Mouse (Mus musculus) gastrocnemius, adult 8-10 months (tissue): ENCODE measurements around the gene Olfr231. TPM values are rescaled to one million over a fixed set of nuclear protein-coding genes. Genes with fewer than 3 reads are reported as not detected.

Source experiments
- DNase-seq, 2 experiments: peaks; one replicate each; pipeline ENCODE4 v3.0.0; 2022; ENCODE audit warnings: low spot score in 2 of 2
- total RNA-seq, 4 experiments: library from RNA; stranded (reverse); gene quantifications; 2 replicates each; pipeline ENCODE4 v1.2.4; 2022

The Olfr231 gene
- not detected for total RNA-seq

GRCm38 (mm10) chr1:174121062-174121461 lies at the start of gene Olfr231:
TSS of gene Olfr231 (minus strand) at chr1:174121162.
- DNase-seq: no peak

- DNase-seq: no peak
Measured at GRCm38 (mm10) chr1:174169024-174169423, 48.1 kb upstream of the Olfr231 start.

DNA sequence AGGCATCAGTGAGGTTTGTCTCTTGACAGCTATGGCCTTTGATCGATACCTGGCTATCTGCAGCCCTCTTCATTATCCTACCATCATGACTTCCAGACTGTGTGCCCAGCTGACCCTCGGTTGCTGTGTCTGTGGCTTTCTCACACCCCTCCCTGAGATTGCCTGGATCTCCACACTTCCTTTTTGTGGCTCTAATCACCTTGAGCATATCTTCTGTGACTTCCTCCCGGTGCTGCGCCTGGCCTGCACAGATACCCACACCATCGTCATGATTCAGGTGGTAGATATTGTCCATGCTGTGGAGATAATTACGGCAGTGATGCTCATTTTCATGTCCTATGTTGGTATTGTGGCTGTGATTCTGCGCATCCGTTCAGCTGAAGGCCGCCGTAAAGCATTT lies 38.1 kb upstream of the Olfr231 start:
- no peak for DNase-seq

DNA sequence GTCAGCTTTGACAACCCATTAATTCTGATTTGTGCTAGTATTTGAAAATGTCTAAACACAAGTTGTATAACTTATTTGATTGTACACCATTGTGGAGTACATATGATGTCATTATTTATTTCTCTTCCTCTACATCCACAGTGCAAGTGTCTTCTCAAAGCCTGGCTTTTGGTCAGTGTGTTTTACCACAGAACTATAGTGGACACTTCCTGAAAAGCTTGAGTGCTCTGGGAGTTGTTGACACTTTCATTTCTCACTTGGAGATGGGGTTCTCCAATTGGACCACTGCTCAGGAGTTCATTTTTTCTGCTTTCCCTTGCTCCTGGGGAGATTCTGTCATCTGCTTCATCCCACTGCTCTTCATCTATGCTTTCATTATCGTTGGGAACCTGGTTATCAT lies 37.5 kb upstream of the Olfr231 start:
- DNase-seq: no peak

DNA sequence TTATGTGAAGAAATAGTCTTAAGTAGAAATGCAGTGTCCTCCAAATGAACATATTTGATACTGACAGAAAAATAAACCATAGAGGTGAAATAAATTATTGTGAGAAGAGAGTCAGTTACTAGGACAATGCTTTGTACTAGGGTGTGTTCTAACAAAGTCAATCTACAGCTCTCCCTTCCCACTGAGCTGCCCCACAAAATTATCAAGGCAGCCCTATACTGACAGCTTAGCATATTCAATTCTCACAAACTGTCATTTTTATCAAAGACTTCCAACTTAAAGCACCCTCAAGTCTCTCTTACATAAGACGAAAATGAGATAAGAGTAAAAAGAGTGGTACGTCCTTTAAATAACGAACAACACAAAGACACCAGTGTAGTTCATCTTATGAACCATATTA lies 36.7 kb upstream of the Olfr231 start:
- no peak for DNase-seq

DNA sequence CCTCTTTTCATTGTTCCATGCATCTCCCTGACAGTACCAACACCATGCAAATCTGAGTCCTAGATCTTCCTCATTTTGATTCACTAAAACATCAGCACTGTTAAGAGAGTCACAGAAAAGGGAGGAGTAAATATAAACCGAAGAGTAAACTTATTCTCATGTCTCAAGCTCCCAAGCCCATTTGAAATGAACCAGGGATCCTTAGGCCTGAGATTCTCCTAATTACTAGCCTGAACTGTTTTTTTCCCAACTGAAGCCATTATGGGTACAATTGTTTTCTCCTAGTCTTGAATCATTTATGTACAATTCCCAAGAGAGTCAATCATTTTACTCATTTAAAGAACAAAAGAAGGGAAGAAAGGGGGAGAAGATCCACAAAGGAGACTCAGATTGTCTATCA lies 34.4 kb upstream of the Olfr231 start, which contains the start of gene Olfr420:
Gene Olfr420, plus strand, starts transcription at position 301 of the 400 bp plus-strand sequence.
- DNase-seq: no peak

- no peak for DNase-seq
Measured at GRCm38 (mm10) chr1:174149289-174149688, 28.3 kb upstream of the Olfr231 start.

DNA sequence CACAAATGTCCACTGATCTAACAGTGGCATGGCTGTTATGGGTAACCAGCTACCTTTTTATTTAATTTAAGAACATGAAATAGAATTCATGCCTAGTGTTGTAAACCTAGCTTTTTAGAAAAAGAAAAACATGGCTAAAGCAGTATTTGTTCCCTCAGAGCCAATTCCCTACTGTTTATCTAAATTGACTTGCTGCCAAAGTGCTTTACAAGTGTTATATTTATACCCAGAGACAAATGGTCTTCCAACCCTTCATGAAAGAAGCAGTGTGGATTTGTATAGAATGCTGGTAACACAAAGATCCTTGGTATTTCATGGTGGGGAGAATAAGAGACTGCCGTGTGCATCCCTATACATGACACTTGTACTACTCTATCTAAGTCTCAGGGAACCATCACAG lies 25.7 kb upstream of the Olfr231 start:
- no peak for DNase-seq

DNA sequence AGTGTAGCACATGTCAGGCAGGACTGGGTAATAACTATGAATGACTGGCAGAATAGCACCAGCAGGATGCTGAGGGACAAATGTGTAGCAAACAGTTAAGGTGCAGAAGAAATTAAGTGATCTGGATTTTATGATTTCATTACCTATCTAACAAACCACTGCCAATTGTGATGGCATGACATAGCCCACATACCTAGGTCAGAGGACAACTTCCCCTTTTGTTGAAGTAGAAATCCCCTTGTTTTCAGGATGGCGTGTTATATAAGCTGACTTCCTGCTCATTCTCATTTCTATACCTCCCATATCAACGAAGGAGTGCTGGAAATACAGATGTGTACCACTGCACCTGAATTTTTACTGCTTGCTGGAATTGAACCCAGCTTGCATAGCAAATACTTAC lies 20.4 kb upstream of the Olfr231 start:
- DNase-seq: no peak

- DNase-seq: no peak
Measured at GRCm38 (mm10) chr1:174131999-174132398, 11.0 kb upstream of the Olfr231 start.

DNA sequence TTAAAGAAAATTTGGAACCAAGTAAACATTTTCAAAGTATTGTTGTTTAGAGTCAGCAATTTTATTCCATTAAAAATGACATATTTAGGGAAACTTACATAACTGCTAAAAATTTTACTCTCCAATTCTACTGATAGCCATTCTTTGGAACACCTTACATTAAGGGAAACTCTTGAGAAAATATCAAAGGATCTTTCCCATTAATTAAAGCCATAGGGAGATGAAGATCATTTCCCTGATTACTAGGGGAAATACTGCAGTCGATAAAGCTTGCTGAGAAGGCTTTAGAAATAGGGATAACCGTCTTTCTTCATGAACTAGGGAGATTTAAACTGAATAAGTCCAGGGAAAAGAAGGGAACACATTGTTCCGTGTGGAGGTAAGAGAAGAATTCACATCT lies 10.3 kb upstream of the Olfr231 start, which contains the start of gene Olfr424:
Gene Olfr424, plus strand, starts transcription at position 301 of the 400 bp plus-strand sequence.
- DNase-seq: no peak

- no peak for DNase-seq
Measured at GRCm38 (mm10) chr1:174103735-174104134, 17.2 kb downstream of the Olfr231 start.

GRCm38 (mm10) chr1:174096591-174096990 lies 24.4 kb downstream of the Olfr231 start, which contains the start of gene Olfr427:
TSS of gene Olfr427 (plus strand) at chr1:174096891.
- no peak for DNase-seq

GRCm38 (mm10) chr1:174084031-174084430 lies 36.9 kb downstream of the Olfr231 start, which contains the start of gene Olfr429:
TSS of gene Olfr429 (plus strand) at chr1:174084331.
- no peak for DNase-seq

DNA sequence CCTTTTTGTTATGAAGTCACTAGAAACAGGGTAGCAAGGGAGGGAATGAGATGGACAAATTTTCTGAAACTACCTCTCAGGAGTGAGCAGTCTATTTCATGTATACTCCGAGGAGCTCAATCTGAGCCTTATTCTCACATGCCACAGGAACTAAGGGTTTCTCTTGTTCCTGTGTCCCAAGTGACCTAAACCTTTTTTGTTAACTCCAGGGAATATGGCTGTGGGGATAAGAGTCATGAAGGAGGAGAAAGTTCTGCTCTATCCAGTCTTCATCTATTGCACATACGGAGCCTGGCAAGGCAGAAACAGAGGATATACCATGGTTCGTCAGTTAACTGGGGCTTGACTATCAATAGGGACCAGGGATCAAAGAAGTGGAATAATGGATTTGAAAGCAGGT lies 54.7 kb downstream of the Olfr231 start, which contains the start of gene Olfr430:
Gene Olfr430, plus strand, starts transcription at position 301 of the 400 bp plus-strand sequence.
- DNase-seq: no peak

Other genes with a start within 250 kb of the Olfr231 start
- gene Ifi211, start 208.1 kb downstream of the Olfr231 start, total RNA-seq: 1 to 10 TPM in 2 of 4 experiments, under 1 TPM in 2; 0.53 to 2.2 (median 1.1) TPM
- 1 to 10 TPM; 1.1 to 1.9 (median 1.7) TPM for gene Mndal, start 178.7 kb downstream of the Olfr231 start, total RNA-seq
- gene Ifi203, start 178.5 kb downstream of the Olfr231 start, total RNA-seq: 1 to 10 TPM; 1.6 to 3.4 (median 1.9) TPM
- gene Ifi202b, start 138.4 kb downstream of the Olfr231 start, total RNA-seq: not detected
- gene Ifi205, start 89.4 kb downstream of the Olfr231 start, total RNA-seq: 10 to 100 TPM in 1 of 4 experiments, 1 to 10 TPM in 3; 3.1 to 12.5 (median 5.8) TPM
- not detected for gene Olfr433, start 80.5 kb downstream of the Olfr231 start, total RNA-seq
- not detected for gene Olfr432, start 72.0 kb downstream of the Olfr231 start, total RNA-seq
- gene Olfr430, start 54.6 kb downstream of the Olfr231 start, total RNA-seq: not detected
- not detected for gene Olfr429, start 36.8 kb downstream of the Olfr231 start, total RNA-seq
- not detected for gene Olfr427, start 24.3 kb downstream of the Olfr231 start, total RNA-seq
- gene Olfr424, start 10.4 kb upstream of the Olfr231 start, total RNA-seq: not detected
- gene Olfr420, start 34.5 kb upstream of the Olfr231 start, total RNA-seq: not detected
- gene Spta1, start 51.6 kb upstream of the Olfr231 start, total RNA-seq: under 1 TPM in 1 of 4 experiments, not detected in 3; 0.05 TPM
- not detected for gene Olfr419, start 130.9 kb upstream of the Olfr231 start, total RNA-seq
- not detected for gene Mptx1, start 209.4 kb upstream of the Olfr231 start, total RNA-seq
- not detected for gene Olfr417, start 244.0 kb upstream of the Olfr231 start, total RNA-seq